Mouse (Mus musculus) heart, postnatal 10 days (tissue): ENCODE measurements around the gene Tph1. TPM values are rescaled to one million over a fixed set of nuclear protein-coding genes. Genes with fewer than 3 reads are reported as not detected.

Source experiments
- DNase-seq, 2 experiments: peaks; one replicate each; pipeline ENCODE4 v3.0.0; 2021
- intact Hi-C: fragments of 180-260 bp; cut with DNase I; formaldehyde crosslinking; loops from one replicate; pipeline ENCODE4 v1.15.1; 2025
- total RNA-seq, 2 experiments: library from RNA; stranded (reverse); gene quantifications; 2 replicates each; pipeline ENCODE4 v1.2.3; 2021

Tph1 gene
- total RNA-seq, 2 experiments from 2014 or later, result not detected

DNA sequence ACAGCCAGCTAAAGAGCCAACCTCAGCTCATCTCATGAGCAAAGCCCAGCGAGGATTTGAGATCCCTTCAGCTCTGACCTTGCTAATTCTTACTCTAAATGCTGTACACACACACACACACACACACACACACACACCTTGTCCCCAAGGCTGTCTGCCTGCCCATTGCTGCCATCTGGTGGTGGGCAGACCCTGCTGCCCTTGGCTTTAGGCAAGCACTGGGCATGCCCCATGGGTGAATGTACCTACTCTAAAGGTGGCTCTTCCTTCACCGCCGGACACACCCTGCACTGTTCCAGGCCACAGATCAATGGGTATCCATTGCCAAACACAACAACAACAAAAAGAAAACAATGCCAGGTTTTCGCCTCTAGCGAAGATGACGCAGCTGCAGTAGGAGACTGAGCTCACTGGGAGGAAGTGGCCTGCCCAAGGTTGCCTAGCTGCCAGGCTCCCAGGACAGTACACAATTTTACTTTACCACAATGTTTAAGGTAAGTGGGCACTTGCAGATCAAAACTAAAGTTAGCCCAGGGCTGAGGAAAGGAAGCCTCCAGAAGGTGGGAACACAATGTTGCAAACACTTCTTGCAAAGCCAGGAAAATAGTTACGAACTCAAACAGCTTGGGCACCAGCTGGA lies 65.8 kb downstream of the Tph1 start:
- intact Hi-C loops, result loop anchor here (1.0 to 5.0 kb wide), 4 partner anchors 72 to 509 kb away; no protein-coding TSS in a partner anchor

DNA sequence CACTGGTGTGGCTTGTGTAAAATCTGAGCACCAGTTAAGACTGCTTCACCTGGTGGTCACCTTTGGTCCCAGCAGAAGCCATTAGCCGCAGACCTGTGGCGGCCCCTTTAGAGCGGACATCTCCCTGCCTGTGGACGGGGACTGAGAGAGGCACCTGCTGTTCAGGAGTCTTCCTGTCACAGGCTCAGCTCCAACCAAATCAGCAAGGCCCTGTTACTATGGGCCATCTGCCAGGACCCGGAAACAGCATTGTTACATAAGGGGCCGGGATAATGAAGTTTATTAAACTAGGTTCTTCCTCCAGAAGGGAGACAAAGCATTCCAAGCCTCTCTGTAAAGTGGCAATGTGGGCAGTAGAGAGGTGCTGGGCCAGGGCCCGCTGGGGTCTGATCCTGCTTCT lies 69.3 kb downstream of the Tph1 start:
- DNase-seq, result peak in 1 of 2 experiments; percentile 10
- intact Hi-C loops, result no loop called here

More for the DNA sequence above, 65.8 kb downstream of the Tph1 start:
- peak; percentile 79 to 86 for DNase-seq

DNA sequence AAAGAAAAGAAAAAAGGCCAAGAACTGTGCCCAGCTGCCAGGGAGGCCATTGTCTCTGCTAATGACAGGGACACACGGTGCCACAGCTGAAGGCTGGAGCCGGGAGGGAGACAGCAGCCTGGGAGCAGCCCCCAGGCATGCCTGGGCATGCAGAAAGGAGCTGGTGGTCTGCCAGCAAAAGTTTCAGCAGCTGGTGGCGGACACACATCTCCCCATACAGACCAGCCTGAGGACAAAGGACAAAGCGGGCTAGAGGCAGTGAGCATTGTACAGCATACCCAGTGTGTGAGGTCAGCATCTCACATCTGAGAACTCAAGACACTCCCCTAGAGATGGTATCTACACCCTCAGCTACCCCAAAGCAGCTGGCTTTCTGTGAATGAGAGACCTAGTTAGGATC lies 70.3 kb downstream of the Tph1 start:
- intact Hi-C loops, result no loop called here
- DNase-seq, result peak in 1 of 2 experiments; percentile 30

DNA sequence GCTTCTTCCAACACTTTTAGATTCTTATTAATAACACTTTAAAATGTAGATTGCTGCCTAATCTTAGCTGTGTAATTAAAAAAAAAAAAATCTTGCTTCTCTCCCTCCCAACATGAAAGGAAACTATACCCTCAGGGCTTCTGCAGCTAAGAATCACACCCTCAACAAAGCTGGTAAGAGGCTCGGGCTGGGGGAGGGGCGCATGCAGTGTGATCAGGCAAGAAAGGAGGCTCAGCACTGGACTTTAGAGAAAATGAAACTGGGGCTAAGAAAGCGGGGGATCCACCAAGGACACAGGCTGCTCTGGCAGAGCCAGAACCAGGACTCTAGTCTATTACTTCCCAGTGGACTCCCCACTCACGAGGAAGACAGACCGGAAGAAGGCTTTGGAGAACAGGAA lies 71.2 kb downstream of the Tph1 start:
- DNase-seq, result no peak
- intact Hi-C loops, result no loop called here

DNA sequence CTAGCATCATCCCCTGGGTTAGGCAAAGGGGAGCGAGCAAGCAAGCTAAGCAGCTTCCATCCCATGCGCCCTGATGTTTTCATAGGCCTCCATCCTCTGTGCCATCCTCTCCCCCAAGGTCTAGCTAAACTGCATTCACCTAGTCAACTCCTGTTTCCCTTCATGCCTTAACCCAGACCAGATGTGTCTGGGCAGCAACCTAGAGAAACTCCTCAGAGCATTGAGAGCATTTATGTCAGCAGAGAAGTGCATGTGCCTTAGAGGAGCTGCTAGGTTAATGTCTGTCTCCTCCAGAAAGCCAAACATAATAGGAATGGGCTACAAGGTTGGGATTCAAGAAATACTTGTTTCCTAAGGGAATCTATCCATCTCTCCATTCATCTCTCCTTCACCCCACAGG lies 75.3 kb downstream of the Tph1 start:
- intact Hi-C loops, result no loop called here
- no peak for DNase-seq

Other genes starting within 250 kb of the Tph1 start
- gene Sergef, start 32.7 kb downstream of the Tph1 start, total RNA-seq, result 1 to 10 TPM; 5.6 to 6.5 TPM
- gene Saal1, start 38.1 kb upstream of the Tph1 start, total RNA-seq, result 1 to 10 TPM; 5.0 to 5.9 TPM
- gene Saa3, start 43.2 kb upstream of the Tph1 start, total RNA-seq, result not detected
- not detected for gene Saa4, start 60.1 kb upstream of the Tph1 start, total RNA-seq
- gene Saa1, start 70.4 kb upstream of the Tph1 start, total RNA-seq, result not detected
- gene Saa2, start 79.3 kb upstream of the Tph1 start, total RNA-seq, result not detected
- 10 to 100 TPM; 11.6 TPM for gene Hps5, start 123.5 kb upstream of the Tph1 start, total RNA-seq
- gene Gtf2h1, start 123.6 kb upstream of the Tph1 start, total RNA-seq, result 10 to 100 TPM; 22.6 to 22.7 TPM
- gene Ldha, start 168.9 kb upstream of the Tph1 start, total RNA-seq, result 100 to 1,000 TPM; 889 to 902 TPM
- gene Ldhc, start 188.7 kb upstream of the Tph1 start, total RNA-seq, result not detected
- 10 to 100 TPM; 78.8 to 80.3 TPM for gene Tsg101, start 247.4 kb upstream of the Tph1 start, total RNA-seq